Mouse (Mus musculus): ENCODE data around the gene Gata1. TPM values are rescaled to one million over a fixed set of nuclear protein-coding genes. Genes with fewer than 3 reads are reported as not detected.

The Gata1 gene
- polyA plus RNA-seq, 1 experiment from 2014 or later = 9.7 TPM

DNA sequence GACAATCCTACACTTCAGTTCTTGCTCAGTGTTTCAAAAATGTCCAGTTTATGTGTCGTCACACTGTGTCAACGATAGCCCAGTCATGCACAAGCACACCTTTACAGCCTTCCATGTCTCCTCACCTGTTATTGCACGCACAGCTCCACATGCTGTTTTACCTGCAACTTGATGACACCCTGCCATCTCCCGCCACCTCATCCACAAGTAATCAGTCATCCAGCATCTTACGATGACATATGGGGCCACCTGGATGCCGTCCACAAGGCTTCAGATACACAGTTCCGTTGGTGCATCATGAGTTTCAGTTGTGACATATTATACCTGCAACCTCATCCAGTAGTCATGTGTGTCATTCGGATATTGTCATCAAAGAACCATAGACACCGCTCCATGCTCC, 19.0 kb downstream of the Gata1 start:
- H3K4me1 ChIP-seq = no peaks in the 10 kb centered on the region
- H3K36me3 ChIP-seq = no peaks in the 10 kb centered on the region
- ATAC-seq (ENCODE audit: insufficient read depth, low FRiP score, low read depth) = no peak
- H3K9ac ChIP-seq = no peak overlapping the region
- no peaks in the 10 kb centered on the region for H3K9me3 ChIP-seq
- no peak overlapping the region for H3K4me3 ChIP-seq (replicated peaks)
- 83% methylated on average over 9 of the region's 9 CpGs for WGBS
- no peak overlapping the region for H3K4me2 ChIP-seq
- no peak overlapping the region for H3K27ac ChIP-seq
- no peaks in the 10 kb centered on the region for H3K27me3 ChIP-seq (replicated peaks)

DNA sequence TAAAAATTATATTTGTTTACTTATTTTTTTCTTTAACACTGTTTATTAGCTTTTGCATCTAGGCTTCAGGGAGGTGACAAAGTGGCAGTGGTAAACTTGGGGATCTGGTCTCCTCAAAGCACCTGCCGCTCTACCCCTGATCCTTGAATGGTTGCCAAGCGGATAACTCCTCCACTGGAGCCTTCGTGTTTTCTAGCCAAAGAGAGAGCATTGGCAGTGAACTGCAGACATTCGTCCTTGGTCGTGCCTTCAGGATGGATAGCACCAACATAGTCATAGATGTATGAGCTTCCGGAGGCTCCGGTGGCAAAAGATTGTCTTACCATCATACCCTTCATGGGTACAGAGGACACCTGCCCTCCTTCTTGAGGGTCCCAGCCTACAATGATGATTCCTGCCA, 27.8 kb downstream of the Gata1 start:
- Histone ChIP-seq H3K4me3 (replicated peaks) (no peak overlapping the region), H3K9ac (no peak overlapping the region), H3K27me3 (replicated peaks) (no peaks in the 10 kb centered on the region), H3K4me2 (no peak overlapping the region), H3K9me3 (no peaks in the 10 kb centered on the region), H3K36me3 (no peaks in the 10 kb centered on the region), H3K27ac (no peak overlapping the region), H3K4me1 (no peaks in the 10 kb centered on the region)
- ATAC-seq (ENCODE audit: insufficient read depth, low FRiP score, low read depth) = no peak
- 94% methylated on average over 7 of the region's 7 CpGs for WGBS

DNA sequence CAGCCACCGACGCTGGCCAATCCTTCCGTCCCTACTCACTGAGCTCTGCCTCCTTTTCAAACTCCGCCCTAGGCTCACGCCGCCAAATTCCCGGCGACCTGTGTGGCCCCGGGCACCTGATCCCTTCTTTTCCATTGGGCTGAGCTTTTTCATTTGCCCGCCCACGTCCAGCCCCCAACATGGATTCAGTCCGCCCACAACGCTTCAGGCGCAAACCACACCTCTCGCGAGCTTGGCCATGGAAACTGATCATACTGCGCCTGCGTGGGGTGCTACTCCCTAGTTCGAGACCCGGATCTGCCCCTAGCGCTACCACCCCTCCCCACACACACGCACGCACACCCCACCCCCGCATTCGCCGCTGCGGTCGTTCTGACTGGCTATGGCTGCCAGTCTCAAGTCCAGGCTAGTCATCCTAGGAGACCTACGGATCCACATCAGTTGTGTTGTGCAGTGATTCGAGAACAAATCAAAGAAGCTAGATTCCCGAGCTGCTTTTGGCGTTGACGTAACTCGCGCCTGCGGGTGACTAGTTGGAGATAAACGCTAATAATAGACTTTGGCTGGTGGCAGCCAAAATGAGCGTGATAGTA, 29.9 kb downstream of the Gata1 start:
- H3K36me3 ChIP-seq = no peaks in the 10 kb centered on the region
- peak overlapping the region; percentile 51 for H3K4me3 ChIP-seq (replicated peaks)
- H3K9ac ChIP-seq = peak overlapping the region; percentile 4; the same call in 1 of the 2 replicates
- H3K9me3 ChIP-seq = no peaks in the 10 kb centered on the region
- WGBS = 21% methylated on average over 38 of the region's 38 CpGs
- no peaks in the 10 kb centered on the region for H3K4me1 ChIP-seq
- no peaks in the 10 kb centered on the region for H3K27me3 ChIP-seq (replicated peaks)
- no peak overlapping the region for H3K27ac ChIP-seq
- peak overlapping the region; percentile 50 for H3K4me2 ChIP-seq
- peak; percentile 99 for ATAC-seq (ENCODE audit: insufficient read depth, low FRiP score, low read depth)

DNA sequence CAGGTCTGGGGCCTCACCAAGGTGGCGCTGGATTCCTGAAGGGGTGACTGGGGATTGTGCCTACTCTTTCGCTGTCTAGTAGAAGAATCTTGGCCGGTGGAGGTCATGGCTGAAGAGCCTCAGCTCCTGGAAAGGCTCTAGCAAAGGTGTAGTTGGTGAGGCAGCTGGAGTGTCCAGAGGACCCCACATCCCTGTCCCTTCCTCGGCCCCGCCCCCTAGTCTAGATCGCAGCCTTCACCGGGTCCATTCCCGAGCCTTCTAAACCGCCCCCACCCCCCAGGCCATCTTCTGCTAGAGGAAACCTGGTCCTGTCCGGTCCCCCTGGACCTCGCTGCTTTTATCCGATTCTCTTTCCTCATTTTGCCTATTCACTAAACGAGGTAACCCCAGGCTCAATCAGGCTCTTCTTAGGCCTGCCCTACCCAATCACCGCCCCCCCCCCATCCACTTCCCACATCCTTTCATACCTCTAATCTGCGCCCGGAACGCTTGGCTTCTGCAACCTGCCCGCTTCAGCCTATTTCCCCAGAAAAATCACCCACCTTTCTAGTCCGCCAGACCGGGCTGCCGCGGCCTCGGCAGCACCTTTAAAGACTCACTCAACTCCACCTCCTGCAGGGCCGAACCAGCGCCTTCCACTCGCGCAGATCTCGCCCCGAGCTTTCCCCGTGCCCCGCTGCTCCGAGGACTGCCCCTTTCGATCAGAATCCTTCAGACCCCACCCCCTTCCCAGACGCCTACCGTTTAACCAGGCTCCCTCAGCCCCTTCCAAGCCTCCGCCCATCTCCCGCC, 30.6 kb downstream of the Gata1 start, which contains the start of gene Hdac6:
Gene Hdac6, minus strand, starts transcription at position 782 of the 792 bp plus-strand sequence.
- Histone ChIP-seq H3K9ac (peak within 1 kb of the TSS; percentile 16; the same call in 1 of the 2 replicates), H3K36me3 (no peaks in the 10 kb centered on the region), H3K9me3 (no peaks in the 10 kb centered on the region), H3K4me1 (no peaks in the 10 kb centered on the region), H3K27ac (no peak within 1 kb of the TSS; the same call in 1 of the 2 replicates), H3K27me3 (replicated peaks) (no peaks in the 10 kb centered on the region), H3K4me2 (peak within 1 kb of the TSS; percentile 52), H3K4me3 (replicated peaks) (peak within 1 kb of the TSS; percentile 51)
- no peak for ATAC-seq (ENCODE audit: insufficient read depth, low FRiP score, low read depth)
- WGBS = 20% methylated on average over 36 of the region's 37 CpGs

DNA sequence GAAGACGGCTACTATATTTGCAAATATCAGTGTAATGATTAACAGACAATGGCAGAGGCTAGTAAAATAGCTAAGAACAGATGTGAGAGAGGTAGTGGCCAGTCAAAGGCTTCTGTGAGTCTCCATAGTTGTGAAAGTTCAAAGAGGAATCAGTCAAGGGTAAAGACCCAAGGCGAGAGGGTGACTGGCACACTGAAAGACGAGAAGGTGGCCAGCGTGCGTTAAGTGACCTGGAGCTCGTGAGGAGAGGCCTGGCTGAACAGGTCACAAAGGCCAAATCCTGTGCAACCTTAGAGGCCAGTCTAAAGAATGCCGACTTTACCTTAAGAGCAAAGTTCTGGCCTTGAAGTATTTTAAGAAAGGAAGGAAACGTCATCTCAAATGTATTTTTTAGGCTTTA, 32.3 kb downstream of the Gata1 start:
- H3K27ac ChIP-seq = no peak overlapping the region
- H3K36me3 ChIP-seq = no peaks in the 10 kb centered on the region
- H3K9me3 ChIP-seq = no peaks in the 10 kb centered on the region
- H3K4me1 ChIP-seq = no peaks in the 10 kb centered on the region
- H3K9ac ChIP-seq = no peak overlapping the region
- 70% methylated on average over 8 of the region's 8 CpGs for WGBS
- ATAC-seq (ENCODE audit: insufficient read depth, low FRiP score, low read depth) = no peak
- H3K27me3 ChIP-seq (replicated peaks) = no peaks in the 10 kb centered on the region
- no peak overlapping the region for H3K4me3 ChIP-seq (replicated peaks)
- H3K4me2 ChIP-seq = no peak overlapping the region

DNA sequence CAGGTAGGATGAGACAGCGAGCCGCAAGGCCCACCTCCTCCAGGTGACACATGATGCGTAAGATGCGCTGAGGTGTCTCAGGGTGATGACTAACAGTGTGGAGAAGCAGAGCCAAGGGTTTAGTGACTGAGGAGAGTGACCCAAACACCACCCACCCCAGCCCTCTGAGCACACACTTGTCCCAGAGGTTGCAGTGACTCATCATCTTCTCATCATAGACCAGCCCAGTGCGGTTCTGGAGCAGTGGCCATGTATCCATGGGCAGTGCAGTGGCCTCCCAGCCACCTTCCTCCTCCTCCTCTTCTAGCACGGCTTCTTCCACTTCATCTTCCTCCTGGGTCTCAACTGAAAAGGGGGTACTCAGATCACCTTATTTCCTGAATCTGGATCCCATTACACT, 40.2 kb downstream of the Gata1 start:
- no peaks in the 10 kb centered on the region for H3K9me3 ChIP-seq
- no peak overlapping the region for H3K4me3 ChIP-seq (replicated peaks)
- H3K27ac ChIP-seq = no peak overlapping the region
- no peak for ATAC-seq (ENCODE audit: insufficient read depth, low FRiP score, low read depth)
- H3K4me1 ChIP-seq = no peaks in the 10 kb centered on the region
- no peak overlapping the region for H3K4me2 ChIP-seq
- no peaks in the 10 kb centered on the region for H3K36me3 ChIP-seq
- no peak overlapping the region for H3K9ac ChIP-seq
- WGBS = 91% methylated on average over 6 of the region's 6 CpGs
- no peaks in the 10 kb centered on the region for H3K27me3 ChIP-seq (replicated peaks)

DNA sequence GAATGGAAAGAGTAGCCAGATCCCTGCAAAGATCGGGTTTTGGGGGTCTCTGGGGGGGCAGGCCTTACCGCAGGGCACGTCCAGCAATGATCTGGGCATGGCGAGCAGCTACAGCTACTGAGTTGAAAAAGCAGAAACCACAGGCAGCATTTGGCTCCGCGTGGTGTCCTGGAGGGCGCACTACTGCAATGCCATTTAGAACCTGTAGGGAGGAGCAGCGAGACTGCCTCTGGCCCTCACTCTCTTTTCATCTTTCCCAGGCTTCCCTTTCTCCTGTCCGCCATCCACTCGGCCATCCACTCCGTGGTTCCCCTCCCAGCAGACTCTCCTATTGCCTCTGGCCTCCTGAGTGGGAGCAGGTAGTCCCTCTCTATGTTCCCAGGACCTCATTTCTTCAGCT, 41.0 kb downstream of the Gata1 start:
- no peaks in the 10 kb centered on the region for H3K36me3 ChIP-seq
- no peak overlapping the region for H3K4me3 ChIP-seq (replicated peaks)
- no peaks in the 10 kb centered on the region for H3K27me3 ChIP-seq (replicated peaks)
- WGBS = 52% methylated on average over 11 of the region's 11 CpGs
- H3K9me3 ChIP-seq = no peaks in the 10 kb centered on the region
- no peak overlapping the region for H3K9ac ChIP-seq
- H3K4me1 ChIP-seq = no peaks in the 10 kb centered on the region
- no peak for ATAC-seq (ENCODE audit: insufficient read depth, low FRiP score, low read depth)
- no peak overlapping the region for H3K27ac ChIP-seq
- no peak overlapping the region for H3K4me2 ChIP-seq

DNA sequence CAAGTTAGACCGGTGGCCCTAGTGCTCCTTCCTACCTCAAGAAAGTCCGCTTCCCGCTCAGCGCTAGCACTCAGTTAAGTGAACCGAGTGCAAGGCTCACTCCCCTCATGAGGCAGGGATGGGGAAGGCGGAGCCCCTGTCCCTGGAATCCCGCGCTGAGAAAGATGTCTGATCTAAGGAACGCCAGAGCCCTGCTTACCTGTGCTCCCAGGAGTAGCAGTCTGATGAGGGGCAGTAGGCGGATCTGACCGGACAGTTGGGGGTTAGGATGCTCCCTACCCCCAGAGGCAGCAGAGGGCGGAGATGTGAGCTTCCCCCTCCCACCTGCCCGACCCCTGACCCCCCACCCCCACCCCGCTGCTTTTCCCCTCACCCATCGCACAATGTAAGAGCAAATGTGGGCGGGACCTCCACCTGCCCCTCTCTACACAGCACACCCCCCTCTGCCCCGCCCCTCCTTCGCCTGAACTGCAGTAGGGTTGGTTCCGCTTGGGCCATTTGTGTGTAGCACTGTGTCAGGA, 49.5 kb downstream of the Gata1 start, which contains the start of gene Eras:
Gene Eras, minus strand, starts transcription at position 338 of the 521 bp plus-strand sequence.
- Histone ChIP-seq H3K4me3 (replicated peaks) (no peak within 1 kb of the TSS), H3K4me2 (no peak within 1 kb of the TSS), H3K9me3 (no peaks in the 10 kb centered on the region), H3K27me3 (replicated peaks) (0 out of 2 replicates have a peak, but pooled peaks cover 13% of the 10 kb centered on the region), H3K9ac (no peak within 1 kb of the TSS), H3K36me3 (no peaks in the 10 kb centered on the region), H3K4me1 (no peaks in the 10 kb centered on the region), H3K27ac (no peak within 1 kb of the TSS)
- WGBS = 15% methylated on average over 19 of the region's 19 CpGs
- no peak for ATAC-seq (ENCODE audit: insufficient read depth, low FRiP score, low read depth)

DNA sequence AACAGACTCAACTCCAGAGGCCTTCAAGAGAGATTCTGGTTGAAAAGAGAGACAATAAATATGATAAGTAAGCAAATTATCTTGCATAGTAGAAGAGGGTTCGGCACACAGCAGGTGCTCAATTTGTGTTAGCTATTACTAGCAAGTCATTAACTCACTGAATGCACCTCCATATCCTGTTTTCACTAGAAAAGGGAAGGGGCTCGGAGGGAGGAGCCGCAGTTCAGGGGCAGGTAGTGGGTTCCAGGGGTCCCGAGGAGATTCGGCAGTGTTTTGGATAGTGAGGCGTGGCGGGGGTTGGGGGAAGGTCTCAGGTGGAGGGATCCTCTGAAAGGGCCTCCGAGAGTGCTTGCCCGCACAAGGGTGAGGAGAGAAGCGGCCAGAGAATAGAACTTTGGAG, 50.8 kb downstream of the Gata1 start:
- H3K9me3 ChIP-seq = no peaks in the 10 kb centered on the region
- H3K4me1 ChIP-seq = 0 out of 2 replicates have a peak, but pooled peaks cover 3% of the 10 kb centered on the region
- no peaks in the 10 kb centered on the region for H3K36me3 ChIP-seq
- peaks cover 25% of the 10 kb centered on the region for H3K27me3 ChIP-seq (replicated peaks)
- no peak overlapping the region for H3K27ac ChIP-seq
- no peak for ATAC-seq (ENCODE audit: insufficient read depth, low FRiP score, low read depth)
- no peak overlapping the region for H3K4me2 ChIP-seq
- WGBS = 22% methylated on average over 10 of the region's 10 CpGs
- H3K4me3 ChIP-seq (replicated peaks) = no peak overlapping the region
- no peak overlapping the region for H3K9ac ChIP-seq

DNA sequence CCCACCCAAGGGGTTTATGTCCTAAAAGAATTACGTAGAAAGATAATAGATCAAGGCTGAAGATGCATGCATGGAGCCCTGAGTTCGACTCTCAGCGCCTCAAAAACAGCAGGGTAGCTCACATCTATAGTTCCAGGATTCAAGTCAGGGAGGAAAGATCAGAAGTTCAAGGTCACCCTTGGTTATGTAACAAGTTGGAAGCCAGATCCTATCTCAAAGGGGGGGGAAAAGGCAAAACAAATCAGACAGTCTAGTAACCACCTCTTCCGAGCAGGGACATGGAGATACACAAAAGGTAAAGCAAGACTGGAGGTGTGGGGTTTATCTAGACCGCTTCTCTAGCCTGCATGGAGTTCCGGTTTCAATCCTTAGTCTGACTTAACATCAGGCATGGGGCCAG, 51.6 kb downstream of the Gata1 start:
- Histone ChIP-seq H3K4me2 (no peak overlapping the region), H3K27me3 (replicated peaks) (peaks cover 30% of the 10 kb centered on the region), H3K4me3 (replicated peaks) (no peak overlapping the region), H3K27ac (no peak overlapping the region), H3K4me1 (0 out of 2 replicates have a peak, but pooled peaks cover 4% of the 10 kb centered on the region), H3K9me3 (no peaks in the 10 kb centered on the region), H3K9ac (no peak overlapping the region), H3K36me3 (no peaks in the 10 kb centered on the region)
- 74% methylated on average over 6 of the region's 6 CpGs for WGBS
- ATAC-seq (ENCODE audit: insufficient read depth, low FRiP score, low read depth) = no peak

DNA sequence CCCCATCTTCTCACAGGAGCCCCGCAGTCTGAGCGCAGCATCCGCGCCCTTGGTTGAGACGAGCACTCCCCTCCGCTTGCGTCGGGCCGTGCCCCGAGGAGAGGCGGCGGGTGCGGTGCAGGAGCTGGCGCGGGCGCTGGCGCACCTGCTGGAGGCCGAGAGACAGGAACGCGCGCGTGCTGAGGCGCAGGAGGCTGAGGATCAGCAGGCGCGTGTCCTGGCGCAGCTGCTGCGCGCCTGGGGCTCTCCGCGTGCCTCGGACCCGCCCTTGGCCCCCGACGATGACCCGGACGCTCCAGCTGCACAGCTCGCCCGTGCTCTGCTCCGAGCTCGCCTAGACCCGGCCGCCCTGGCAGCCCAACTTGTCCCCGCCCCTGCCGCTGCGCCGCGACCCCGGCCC, 55.8 kb downstream of the Gata1 start:
- no peaks in the 10 kb centered on the region for H3K36me3 ChIP-seq

More for the DNA sequence above, 55.8 kb downstream of the Gata1 start:
- Histone ChIP-seq H3K9ac (no peak overlapping the region), H3K4me2 (peak overlapping the region; percentile 47), H3K27ac (no peak overlapping the region), H3K4me1 (0 out of 2 replicates have a peak, but pooled peaks cover 4% of the 10 kb centered on the region), H3K9me3 (no peaks in the 10 kb centered on the region), H3K27me3 (replicated peaks) (peaks cover 42% of the 10 kb centered on the region), H3K4me3 (replicated peaks) (peak overlapping the region; percentile 16)
- no peak for ATAC-seq (ENCODE audit: insufficient read depth, low FRiP score, low read depth)
- 17% methylated on average over 34 of the region's 48 CpGs for WGBS
